Mouse (Mus musculus): Measurements from ENCODE around the gene Golga3. TPM values are rescaled to one million over a fixed set of nuclear protein-coding genes. Genes with fewer than 3 reads are reported as not detected.

The Golga3 gene
- polyA plus RNA-seq, 1 experiment from 2014 or later: 22.9 TPM

GRCm38 (mm10) chr5:110181716-110182115 is 5.2 kb downstream of the Golga3 start:
- WGBS: 71% methylated on average over 5 of the region's 5 CpGs
- no peaks in the 10 kb centered on the region for H3K9me3 ChIP-seq (replicated peaks)
- no peak overlapping the region for H3K4me2 ChIP-seq
- no peak for ATAC-seq (ENCODE audit: insufficient number of reproducible peaks, low FRiP score)
- H3K27me3 ChIP-seq (replicated peaks): no peaks in the 10 kb centered on the region
- no peak overlapping the region for H3K27ac ChIP-seq (ENCODE audit: poor library complexity, severe bottlenecking)
- no peak overlapping the region for H3K9ac ChIP-seq
- H3K36me3 ChIP-seq: peaks cover 38% of the 10 kb centered on the region
- H3K4me1 ChIP-seq (replicated peaks): peaks cover 14% of the 10 kb centered on the region
- no peak overlapping the region for H3K4me3 ChIP-seq

GRCm38 (mm10) chr5:110203164-110203895 is 26.8 kb downstream of the Golga3 start:
- no peaks in the 10 kb centered on the region for H3K4me1 ChIP-seq (replicated peaks)
- WGBS: 88% methylated on average over 10 of the region's 10 CpGs
- H3K9ac ChIP-seq: no peak overlapping the region
- no peak overlapping the region for H3K4me2 ChIP-seq
- no peak for ATAC-seq (ENCODE audit: insufficient number of reproducible peaks, low FRiP score)
- H3K27ac ChIP-seq (ENCODE audit: poor library complexity, severe bottlenecking): no peak overlapping the region
- H3K36me3 ChIP-seq: peaks cover 80% of the 10 kb centered on the region
- no peaks in the 10 kb centered on the region for H3K27me3 ChIP-seq (replicated peaks)
- no peak overlapping the region for H3K4me3 ChIP-seq
- H3K9me3 ChIP-seq (replicated peaks): no peaks in the 10 kb centered on the region

- WGBS: 73% methylated on average over 6 of the region's 6 CpGs
- H3K9ac ChIP-seq: no peak overlapping the region
- H3K4me2 ChIP-seq: no peak overlapping the region
- H3K27me3 ChIP-seq (replicated peaks): no peaks in the 10 kb centered on the region
- H3K9me3 ChIP-seq (replicated peaks): no peaks in the 10 kb centered on the region
- no peak overlapping the region for H3K27ac ChIP-seq (ENCODE audit: poor library complexity, severe bottlenecking)
- no peak for ATAC-seq (ENCODE audit: insufficient number of reproducible peaks, low FRiP score)
- H3K4me3 ChIP-seq: no peak overlapping the region
- peaks cover 92% of the 10 kb centered on the region for H3K36me3 ChIP-seq
- H3K4me1 ChIP-seq (replicated peaks): no peaks in the 10 kb centered on the region
These were observed 28.3 kb downstream of the Golga3 start for GRCm38 (mm10) chr5:110204777-110205176.

GRCm38 (mm10) chr5:110211312-110211711 is 34.8 kb downstream of the Golga3 start:
- no peak overlapping the region for H3K4me2 ChIP-seq
- WGBS: 84% methylated on average over 2 of the region's 2 CpGs
- peaks cover 94% of the 10 kb centered on the region for H3K36me3 ChIP-seq
- H3K27me3 ChIP-seq (replicated peaks): no peaks in the 10 kb centered on the region
- H3K4me3 ChIP-seq: no peak overlapping the region
- H3K9me3 ChIP-seq (replicated peaks): no peaks in the 10 kb centered on the region
- ATAC-seq (ENCODE audit: insufficient number of reproducible peaks, low FRiP score): no peak
- H3K4me1 ChIP-seq (replicated peaks): no peaks in the 10 kb centered on the region
- H3K9ac ChIP-seq: no peak overlapping the region
- no peak overlapping the region for H3K27ac ChIP-seq (ENCODE audit: poor library complexity, severe bottlenecking)

- Histone ChIP-seq H3K27ac (ENCODE audit: poor library complexity, severe bottlenecking) (no peak overlapping the region), H3K4me2 (no peak overlapping the region), H3K9ac (no peak overlapping the region), H3K4me3 (no peak overlapping the region), H3K9me3 (replicated peaks) (no peaks in the 10 kb centered on the region), H3K27me3 (replicated peaks) (no peaks in the 10 kb centered on the region), H3K4me1 (replicated peaks) (no peaks in the 10 kb centered on the region), H3K36me3 (peaks cover 94% of the 10 kb centered on the region)
- 93% methylated on average over 3 of the region's 3 CpGs for WGBS
- ATAC-seq (ENCODE audit: insufficient number of reproducible peaks, low FRiP score): no peak
These were observed 40.3 kb downstream of the Golga3 start for GRCm38 (mm10) chr5:110216780-110217179.

- Histone ChIP-seq H3K4me2 (no peak overlapping the region), H3K4me1 (replicated peaks) (no peaks in the 10 kb centered on the region), H3K36me3 (peaks cover 86% of the 10 kb centered on the region), H3K9me3 (replicated peaks) (no peaks in the 10 kb centered on the region), H3K4me3 (no peak overlapping the region), H3K27ac (ENCODE audit: poor library complexity, severe bottlenecking) (no peak overlapping the region), H3K27me3 (replicated peaks) (no peaks in the 10 kb centered on the region), H3K9ac (no peak overlapping the region)
- 93% methylated on average over 4 of the region's 4 CpGs for WGBS
- no peak for ATAC-seq (ENCODE audit: insufficient number of reproducible peaks, low FRiP score)
These were observed 43.8 kb downstream of the Golga3 start for GRCm38 (mm10) chr5:110220331-110220730.

- no peak overlapping the region for H3K4me2 ChIP-seq
- no peak overlapping the region for H3K4me3 ChIP-seq
- WGBS: 82% methylated on average over 6 of the region's 6 CpGs
- H3K9me3 ChIP-seq (replicated peaks): no peaks in the 10 kb centered on the region
- no peaks in the 10 kb centered on the region for H3K4me1 ChIP-seq (replicated peaks)
- H3K36me3 ChIP-seq: peaks cover 77% of the 10 kb centered on the region
- H3K9ac ChIP-seq: no peak overlapping the region
- no peak for ATAC-seq (ENCODE audit: insufficient number of reproducible peaks, low FRiP score)
- no peak overlapping the region for H3K27ac ChIP-seq (ENCODE audit: poor library complexity, severe bottlenecking)
- no peaks in the 10 kb centered on the region for H3K27me3 ChIP-seq (replicated peaks)
These were observed 46.3 kb downstream of the Golga3 start for GRCm38 (mm10) chr5:110222757-110223156.

GRCm38 (mm10) chr5:110225056-110225455 is 48.6 kb downstream of the Golga3 start:
- no peak overlapping the region for H3K4me2 ChIP-seq
- ATAC-seq (ENCODE audit: insufficient number of reproducible peaks, low FRiP score): no peak
- H3K9me3 ChIP-seq (replicated peaks): no peaks in the 10 kb centered on the region
- 83% methylated on average over 3 of the region's 3 CpGs for WGBS
- H3K4me1 ChIP-seq (replicated peaks): peaks cover 3% of the 10 kb centered on the region
- H3K9ac ChIP-seq: no peak overlapping the region
- H3K36me3 ChIP-seq: peaks cover 55% of the 10 kb centered on the region
- no peaks in the 10 kb centered on the region for H3K27me3 ChIP-seq (replicated peaks)
- H3K4me3 ChIP-seq: no peak overlapping the region
- no peak overlapping the region for H3K27ac ChIP-seq (ENCODE audit: poor library complexity, severe bottlenecking)

GRCm38 (mm10) chr5:110227336-110227883 is 50.9 kb downstream of the Golga3 start:
- no peak overlapping the region for H3K4me3 ChIP-seq
- peaks cover 14% of the 10 kb centered on the region for H3K4me1 ChIP-seq (replicated peaks)
- ATAC-seq (ENCODE audit: insufficient number of reproducible peaks, low FRiP score): no peak

GRCm38 (mm10) chr5:110230401-110230779 is 53.9 kb downstream of the Golga3 start:
- peak overlapping the region; percentile 95 for H3K27ac ChIP-seq (ENCODE audit: poor library complexity, severe bottlenecking)

More at GRCm38 (mm10) chr5:110227336-110227883, 50.9 kb downstream of the Golga3 start:
- H3K9ac ChIP-seq: no peak overlapping the region
- H3K36me3 ChIP-seq: peaks cover 32% of the 10 kb centered on the region
- H3K27me3 ChIP-seq (replicated peaks): no peaks in the 10 kb centered on the region
- H3K27ac ChIP-seq (ENCODE audit: poor library complexity, severe bottlenecking): no peak overlapping the region
- no peak overlapping the region for H3K4me2 ChIP-seq
- 32% methylated on average over 1 of the region's 1 CpGs for WGBS
- no peaks in the 10 kb centered on the region for H3K9me3 ChIP-seq (replicated peaks)

GRCm38 (mm10) chr5:110230780-110231461 is 54.4 kb downstream of the Golga3 start, which contains the start of gene Ankle2:
Gene Ankle2 (plus strand): TSS chr5:110231004.
- Histone ChIP-seq H3K9me3 (replicated peaks) (no peaks in the 10 kb centered on the region), H3K27me3 (replicated peaks) (no peaks in the 10 kb centered on the region), H3K4me3 (peak within 1 kb of the TSS; percentile 99), H3K27ac (ENCODE audit: poor library complexity, severe bottlenecking) (peak within 1 kb of the TSS; percentile 95), H3K4me2 (peak within 1 kb of the TSS; percentile 74), H3K9ac (peak within 1 kb of the TSS; percentile 97), H3K4me1 (replicated peaks) (peaks cover 16% of the 10 kb centered on the region), H3K36me3 (peaks cover 21% of the 10 kb centered on the region)
- WGBS: under 1% methylated on average over 67 of the region's 81 CpGs
- ATAC-seq (ENCODE audit: insufficient number of reproducible peaks, low FRiP score): peak; percentile 94

More at GRCm38 (mm10) chr5:110230401-110230779, 53.9 kb downstream of the Golga3 start:
- peaks cover 16% of the 10 kb centered on the region for H3K4me1 ChIP-seq (replicated peaks)
- no peaks in the 10 kb centered on the region for H3K27me3 ChIP-seq (replicated peaks)
- H3K36me3 ChIP-seq: peaks cover 18% of the 10 kb centered on the region
- H3K9ac ChIP-seq: peak overlapping the region; percentile 97
- H3K4me2 ChIP-seq: peak overlapping the region; percentile 74
- peak overlapping the region; percentile 99 for H3K4me3 ChIP-seq
- ATAC-seq (ENCODE audit: insufficient number of reproducible peaks, low FRiP score): no peak
- WGBS: 10% methylated on average over 8 of the region's 8 CpGs
- H3K9me3 ChIP-seq (replicated peaks): no peaks in the 10 kb centered on the region
